Mouse (Mus musculus) neural tube, embryonic 14.5 days (tissue): ENCODE measurements around the gene Iqcf5. TPM values are rescaled to one million over a fixed set of nuclear protein-coding genes. Genes with fewer than 3 reads are reported as not detected.

Source experiments
- ATAC-seq: fragments of 200-750 bp; cut with Nextera tagmentation; 2 replicates; pipeline ENCODE4 v1.8.0; 2017; ENCODE audit warnings: low read depth, mild to moderate bottlenecking, moderate TSS enrichment, moderate library complexity
- H3K27ac ChIP-seq: fragments of 300-500 bp; sonication (generic); 2 replicates; pipeline ENCODE4 v1.5.1; 2014; ENCODE audit warnings: low read depth, mild to moderate bottlenecking, control low read depth, low read length, moderate library complexity, mixed read lengths
- H3K27me3 ChIP-seq: fragments of 300-500 bp; sonication (generic); 2 replicates; pipeline ENCODE4 v1.6.1; 2014; ENCODE audit warnings: low read length; ENCODE audit not compliant: control insufficient read depth, insufficient read depth
- H3K36me3 ChIP-seq: fragments of 300-500 bp; sonication (generic); 2 replicates; pipeline ENCODE4 v1.6.1; 2014; ENCODE audit warnings: low read length, mixed read lengths; ENCODE audit not compliant: control insufficient read depth, insufficient read depth
- H3K4me1 ChIP-seq: fragments of 300-500 bp; sonication (generic); 2 replicates; pipeline ENCODE4 v1.6.1; 2014; ENCODE audit warnings: low read length; ENCODE audit not compliant: control insufficient read depth, insufficient read depth
- H3K4me2 ChIP-seq: fragments of 300-500 bp; sonication (generic); 2 replicates; pipeline ENCODE4 v1.6.1; 2014; ENCODE audit warnings: mild to moderate bottlenecking, low read depth, low read length, control low read depth
- H3K4me3 ChIP-seq: fragments of 300-500 bp; sonication (generic); 2 replicates; pipeline ENCODE4 v1.5.1; 2014; ENCODE audit warnings: low read depth, low read length, control low read depth, mixed read lengths
- H3K9ac ChIP-seq: fragments of 300-500 bp; sonication (generic); replicated peaks from 2 replicates; pipeline ENCODE4 v1.6.1; 2014; ENCODE audit warnings: low read depth, mild to moderate bottlenecking, control low read depth, low read length, mixed read lengths
- H3K9me3 ChIP-seq: fragments of 300-500 bp; sonication (generic); 2 replicates; pipeline ENCODE4 v1.6.1; 2016; ENCODE audit warnings: low read length; ENCODE audit not compliant: control insufficient read depth
- WGBS: fragments of 180-500 bp; shearing (Covaris S2); extraction: QIAGEN DNeasy Blood & Tissue Kit; methylation state at CpG from one replicate; pipeline ENCODE4 v1.1.7; 2014; 5-methylcytosine and 5-hydroxymethylcytosine counted together
- polyA plus RNA-seq: library from polyadenylated mRNA; unstranded; fragments of >200 nt; fragmentation: Nextera tagmentation; extraction: Ambion mirVana; gene quantifications from 2 replicates; pipeline ENCODE4 v1.2.1, GENCODE M21; 2014

Iqcf5 gene
- polyA plus RNA-seq, 1 experiment from 2014 or later = not detected

DNA sequence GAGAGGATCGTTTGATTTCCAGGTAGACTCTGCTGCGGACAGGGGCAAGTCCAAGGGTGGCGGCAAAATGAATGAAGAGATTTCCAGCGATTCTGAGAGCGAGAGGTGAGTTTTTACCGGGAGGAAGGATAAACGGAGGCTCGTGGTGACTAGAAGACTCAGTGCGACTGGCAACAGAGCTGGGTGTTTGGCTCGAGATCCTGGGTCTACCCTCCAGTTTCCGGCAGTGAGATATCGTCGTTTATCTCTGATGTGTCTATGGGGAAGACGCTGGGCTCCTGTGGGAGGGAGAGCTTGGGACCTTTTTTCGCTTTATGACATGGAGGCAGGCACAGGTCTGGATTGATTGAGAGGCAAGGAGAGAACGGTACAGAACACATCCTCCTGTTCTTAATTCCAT, 36.7 kb upstream of the Iqcf5 start:
- WGBS = 5% methylated on average over 16 of the region's 16 CpGs
- ATAC-seq = no peak
- Histone ChIP-seq H3K4me1 (peaks cover 9% of the 10 kb centered on the region), H3K9me3 (no peaks in the 10 kb centered on the region), H3K4me2 (peak overlapping the region; percentile 87), H3K36me3 (peaks cover 7% of the 10 kb centered on the region; the same call in 1 of the 2 replicates), H3K4me3 (peak overlapping the region; percentile 62), H3K27me3 (no peaks in the 10 kb centered on the region), H3K9ac (peak overlapping the region; percentile 57), H3K27ac (no peak overlapping the region)

DNA sequence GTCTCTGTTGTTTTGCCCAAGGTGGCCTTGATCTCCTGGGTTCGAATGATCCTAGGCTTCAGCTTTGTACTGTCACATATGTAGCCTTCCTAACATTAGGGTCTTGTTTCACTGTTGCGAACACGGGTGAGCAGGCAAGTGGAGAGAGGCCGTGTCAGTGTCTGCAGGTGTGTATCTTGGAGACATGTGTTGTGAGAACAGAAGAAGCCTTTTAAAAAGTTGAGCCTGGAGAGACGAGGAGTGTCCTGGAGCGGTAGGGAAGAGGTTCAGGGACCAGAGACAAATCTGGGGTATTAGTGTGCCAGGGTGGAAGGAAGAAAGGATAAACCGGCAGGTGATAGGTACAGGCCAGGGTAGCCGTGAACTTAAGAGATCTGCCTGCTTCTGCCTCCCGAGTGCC, 36.3 kb upstream of the Iqcf5 start:
- Histone ChIP-seq H3K4me1 (peaks cover 9% of the 10 kb centered on the region), H3K36me3 (peaks cover 7% of the 10 kb centered on the region; the same call in 1 of the 2 replicates), H3K9ac (peak overlapping the region; percentile 57), H3K4me3 (peak overlapping the region; percentile 62), H3K9me3 (no peaks in the 10 kb centered on the region), H3K4me2 (peak overlapping the region; percentile 87), H3K27me3 (no peaks in the 10 kb centered on the region), H3K27ac (no peak overlapping the region)
- 85% methylated on average over 9 of the region's 9 CpGs for WGBS
- ATAC-seq = no peak

DNA sequence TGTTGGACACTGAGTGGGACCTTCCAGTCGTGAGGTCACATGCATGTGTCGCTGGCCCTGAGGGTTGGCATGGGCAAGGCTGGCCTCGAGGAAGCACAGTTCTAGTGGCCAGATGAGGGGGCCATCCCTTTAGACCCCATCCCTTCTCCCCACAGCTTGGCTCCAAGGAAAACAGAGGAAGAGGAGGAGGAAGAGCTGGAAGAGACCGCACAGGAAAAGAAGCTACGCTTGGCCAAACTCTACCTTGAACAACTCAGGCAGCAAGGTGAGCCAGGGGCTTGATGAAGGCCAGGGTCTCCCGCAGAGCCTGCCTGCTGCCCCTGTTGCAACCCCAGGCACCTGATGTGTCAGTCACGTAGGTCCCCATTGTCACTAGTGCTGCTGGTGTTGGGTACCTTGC, 33.8 kb upstream of the Iqcf5 start:
- Histone ChIP-seq H3K27me3 (no peaks in the 10 kb centered on the region), H3K4me2 (no peak overlapping the region), H3K4me3 (no peak overlapping the region), H3K9me3 (no peaks in the 10 kb centered on the region), H3K36me3 (peaks cover 10% of the 10 kb centered on the region), H3K9ac (no peak overlapping the region), H3K27ac (no peak overlapping the region), H3K4me1 (peaks cover 6% of the 10 kb centered on the region)
- WGBS = 92% methylated on average over 7 of the region's 7 CpGs
- ATAC-seq = no peak

DNA sequence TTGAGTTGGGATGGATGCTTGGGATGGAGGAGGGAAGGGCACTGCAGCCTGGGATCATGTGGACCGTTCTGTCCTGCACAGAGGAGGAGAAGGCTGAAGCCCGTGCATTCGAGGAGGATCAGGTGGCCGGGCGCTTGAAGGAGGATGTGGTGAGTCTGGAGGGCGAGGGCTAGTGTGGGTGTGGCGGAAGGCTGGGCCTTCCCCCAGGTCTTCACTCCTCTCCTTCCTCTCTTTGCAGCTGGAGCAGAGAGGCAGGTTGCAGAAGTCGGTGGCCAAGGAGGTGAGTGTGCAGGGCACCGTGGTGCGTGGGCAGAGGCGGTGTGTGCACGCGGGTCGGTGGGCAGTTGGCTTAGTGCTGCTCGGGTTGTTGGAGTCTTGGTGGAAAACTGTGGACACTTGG, 33.3 kb upstream of the Iqcf5 start:
- Histone ChIP-seq H3K27ac (no peak overlapping the region), H3K4me2 (no peak overlapping the region), H3K4me3 (no peak overlapping the region), H3K36me3 (peaks cover 10% of the 10 kb centered on the region), H3K4me1 (peaks cover 6% of the 10 kb centered on the region), H3K27me3 (no peaks in the 10 kb centered on the region), H3K9me3 (no peaks in the 10 kb centered on the region), H3K9ac (no peak overlapping the region)
- 94% methylated on average over 15 of the region's 15 CpGs for WGBS
- ATAC-seq = no peak

DNA sequence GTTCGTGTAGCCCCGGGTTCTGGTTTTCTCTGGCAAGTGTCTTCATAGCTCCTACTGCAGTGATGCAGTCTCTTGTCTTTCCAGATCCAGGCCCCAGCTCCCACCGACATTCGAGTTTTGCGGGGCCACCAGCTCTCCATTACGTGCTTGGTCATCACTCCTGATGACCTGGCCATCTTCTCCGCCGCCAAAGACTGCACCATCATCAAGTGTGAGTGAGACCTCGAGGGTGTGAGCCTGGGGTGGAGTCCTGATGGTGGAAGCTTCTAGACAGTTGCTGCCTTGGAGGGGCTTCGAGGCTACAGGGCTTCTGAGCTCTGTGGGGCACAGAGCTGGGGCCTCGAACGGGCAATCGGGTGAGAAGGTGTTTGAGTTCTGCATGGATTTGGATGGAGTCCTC, 32.7 kb upstream of the Iqcf5 start:
- Histone ChIP-seq H3K4me2 (no peak overlapping the region), H3K4me1 (peaks cover 6% of the 10 kb centered on the region), H3K27ac (no peak overlapping the region), H3K9ac (no peak overlapping the region), H3K36me3 (peaks cover 10% of the 10 kb centered on the region), H3K4me3 (no peak overlapping the region), H3K9me3 (no peaks in the 10 kb centered on the region), H3K27me3 (no peaks in the 10 kb centered on the region)
- ATAC-seq = no peak
- WGBS = 97% methylated on average over 13 of the region's 13 CpGs

DNA sequence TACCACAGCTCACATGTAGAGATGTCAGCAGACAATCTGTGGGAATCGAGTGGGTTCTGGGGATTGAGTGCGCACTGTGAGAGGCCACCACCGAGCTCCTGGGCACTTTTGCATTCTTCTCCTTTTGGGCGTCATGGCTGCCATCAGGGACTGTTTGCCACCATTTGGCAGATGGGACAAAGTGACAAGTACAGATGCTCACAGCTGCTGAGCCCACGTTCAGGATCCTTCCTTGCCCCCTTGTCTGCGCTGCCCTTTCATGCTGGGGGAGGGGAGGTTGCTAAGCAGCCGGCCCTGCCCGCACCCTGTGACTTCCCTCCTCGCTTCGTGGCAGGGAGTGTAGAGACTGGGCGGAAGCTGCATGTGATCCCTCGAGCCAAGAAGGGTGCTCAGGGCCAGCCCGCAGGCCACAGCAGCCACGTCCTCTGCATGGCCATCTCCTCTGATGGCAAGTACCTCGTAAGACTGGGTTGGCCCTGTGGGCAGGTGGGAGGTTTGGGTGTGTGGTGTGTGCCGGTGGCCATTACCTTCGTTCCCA, 31.7 kb upstream of the Iqcf5 start:
- no peak overlapping the region for H3K4me3 ChIP-seq
- peaks cover 6% of the 10 kb centered on the region for H3K4me1 ChIP-seq
- H3K4me2 ChIP-seq = no peak overlapping the region
- 92% methylated on average over 17 of the region's 17 CpGs for WGBS
- H3K9ac ChIP-seq = no peak overlapping the region
- H3K9me3 ChIP-seq = no peaks in the 10 kb centered on the region
- no peak overlapping the region for H3K27ac ChIP-seq
- no peak for ATAC-seq
- peaks cover 10% of the 10 kb centered on the region for H3K36me3 ChIP-seq
- no peaks in the 10 kb centered on the region for H3K27me3 ChIP-seq

DNA sequence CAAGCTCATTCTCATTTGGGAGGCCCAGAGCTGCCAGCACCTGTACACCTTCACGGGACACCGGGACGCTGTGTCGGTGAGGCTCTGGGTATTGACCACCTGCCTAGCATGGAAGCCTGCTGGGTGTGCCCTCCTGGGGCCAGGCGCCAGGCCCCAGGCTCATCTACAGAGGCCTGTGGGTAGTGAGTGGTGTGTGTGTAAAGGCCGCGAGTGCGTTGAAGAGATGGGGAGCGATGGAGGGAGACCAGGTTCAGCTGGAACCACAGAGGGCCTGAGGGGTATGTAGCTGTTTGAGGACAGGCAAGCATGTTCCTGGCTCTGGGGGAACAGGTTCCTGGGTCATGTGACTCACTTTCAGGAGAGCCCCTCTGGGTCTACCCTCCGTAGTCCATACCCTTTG, 31.2 kb upstream of the Iqcf5 start:
- Histone ChIP-seq H3K4me3 (no peak overlapping the region), H3K9me3 (no peaks in the 10 kb centered on the region), H3K4me2 (no peak overlapping the region), H3K4me1 (peaks cover 1% of the 10 kb centered on the region), H3K36me3 (peaks cover 10% of the 10 kb centered on the region), H3K27ac (no peak overlapping the region), H3K27me3 (no peaks in the 10 kb centered on the region), H3K9ac (no peak overlapping the region)
- no peak for ATAC-seq
- WGBS = 94% methylated on average over 10 of the region's 10 CpGs

DNA sequence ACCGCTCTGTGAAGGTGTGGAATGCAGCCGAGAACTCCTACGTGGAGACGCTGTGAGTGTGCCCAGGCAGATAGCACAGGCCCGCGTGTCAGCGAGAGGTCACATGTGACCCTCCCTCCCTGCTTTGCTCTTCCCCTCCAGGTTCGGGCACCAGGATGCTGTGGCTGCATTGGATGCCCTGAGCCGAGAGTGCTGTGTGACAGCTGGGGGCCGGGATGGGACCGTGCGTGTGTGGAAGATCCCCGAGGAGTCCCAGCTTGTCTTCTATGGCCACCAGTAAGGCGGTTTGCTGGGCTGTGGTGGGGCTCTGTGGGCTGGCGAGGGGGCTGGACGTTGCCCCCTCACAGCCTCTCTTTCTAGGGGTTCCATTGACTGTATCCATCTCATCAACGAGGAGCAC, 30.8 kb upstream of the Iqcf5 start:
- ATAC-seq = no peak
- Histone ChIP-seq H3K27me3 (no peaks in the 10 kb centered on the region), H3K9me3 (no peaks in the 10 kb centered on the region), H3K4me1 (no peaks in the 10 kb centered on the region), H3K9ac (no peak overlapping the region), H3K4me2 (no peak overlapping the region), H3K27ac (no peak overlapping the region), H3K36me3 (peaks cover 10% of the 10 kb centered on the region), H3K4me3 (no peak overlapping the region)
- WGBS = 95% methylated on average over 17 of the region's 17 CpGs

DNA sequence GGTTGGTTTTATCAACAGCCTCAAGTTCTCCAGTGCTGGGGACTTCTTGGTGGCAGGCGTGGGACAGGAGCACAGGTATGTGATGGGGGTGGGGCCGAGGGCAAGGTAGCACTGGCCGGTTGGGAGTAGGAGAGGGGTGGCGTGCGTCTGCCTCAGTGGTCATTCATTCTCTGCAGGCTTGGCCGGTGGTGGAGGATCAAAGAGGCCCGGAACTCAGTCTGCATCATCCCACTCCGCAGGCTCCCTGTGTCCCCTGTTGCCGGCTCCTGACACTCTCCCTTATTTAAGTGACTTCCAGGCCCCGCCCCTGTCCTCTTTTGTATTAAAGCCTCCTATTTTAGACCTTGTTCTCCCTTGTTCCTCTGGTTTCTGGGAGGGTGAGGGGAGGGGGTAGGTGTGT, 29.3 kb upstream of the Iqcf5 start:
- H3K4me2 ChIP-seq = no peak overlapping the region
- no peaks in the 10 kb centered on the region for H3K27me3 ChIP-seq
- H3K36me3 ChIP-seq = peaks cover 10% of the 10 kb centered on the region
- H3K27ac ChIP-seq = no peak overlapping the region
- ATAC-seq = no peak
- no peaks in the 10 kb centered on the region for H3K4me1 ChIP-seq
- WGBS = 76% methylated on average over 10 of the region's 10 CpGs
- H3K9ac ChIP-seq = no peak overlapping the region
- H3K4me3 ChIP-seq = no peak overlapping the region
- H3K9me3 ChIP-seq = no peaks in the 10 kb centered on the region
